Mouse (Mus musculus) cerebellum, adult 2 months (tissue): ENCODE results near the gene Mrnip. TPM values are rescaled to one million over a fixed set of nuclear protein-coding genes. Genes with fewer than 3 reads are reported as not detected.

Experiments
- DNase-seq, 2 experiments: peaks; one replicate each; pipeline ENCODE4 v3.0.0; 2021
- H3K27ac ChIP-seq: fragments of 200-500 bp; 2 replicates; pipeline ENCODE4 v1.5.1; 2012; ENCODE audit warnings: low read length, control low read depth, inconsistent platforms; ENCODE audit not compliant: insufficient read depth
- H3K27me3 ChIP-seq: fragments of 200-500 bp; 2 replicates; pipeline ENCODE4 v1.6.1; 2012; ENCODE audit warnings: inconsistent platforms, mild to moderate bottlenecking, low read length, moderate library complexity; ENCODE audit not compliant: control insufficient read depth, insufficient read depth
- H3K4me1 ChIP-seq: fragments of 200-500 bp; 2 replicates; pipeline ENCODE4 v1.6.1; 2011; ENCODE audit warnings: low read length; ENCODE audit not compliant: control insufficient read depth, insufficient read depth
- H3K4me3 ChIP-seq: fragments of 200-500 bp; replicated peaks from 2 replicates; pipeline ENCODE3; 2011; ENCODE audit warnings: mild to moderate bottlenecking, low read depth, low read length, control low read depth; ENCODE audit not compliant: insufficient read depth
- CTCF ChIP-seq: fragments of 200-500 bp; IDR thresholded peaks from 2 replicates; pipeline ENCODE4 v1.5.1; 2011; ENCODE audit warnings: low read depth, mild to moderate bottlenecking, control low read depth, low read length, moderate library complexity, borderline replicate concordance; ENCODE audit not compliant: insufficient read depth
- POLR2A ChIP-seq: fragments of 200-500 bp; IDR thresholded peaks from 2 replicates; pipeline ENCODE4 v1.6.1; 2011; ENCODE audit warnings: low read length, control low read depth, borderline replicate concordance; ENCODE audit not compliant: insufficient read depth
- WGBS: fragments of 180-500 bp; shearing (Covaris S2); methylation state at CpG from one replicate; pipeline ENCODE4 v1.1.7; 2018; 5-methylcytosine and 5-hydroxymethylcytosine counted together
- polyA plus RNA-seq: library from polyadenylated mRNA; depleted of rRNA; stranded (reverse); fragments of >200 nt; gene quantifications from 2 replicates; pipeline ENCODE4 v1.2.3, GENCODE M21; 2012

Gene Mrnip
- polyA plus RNA-seq, 1 experiment, result 22.5 TPM

DNA sequence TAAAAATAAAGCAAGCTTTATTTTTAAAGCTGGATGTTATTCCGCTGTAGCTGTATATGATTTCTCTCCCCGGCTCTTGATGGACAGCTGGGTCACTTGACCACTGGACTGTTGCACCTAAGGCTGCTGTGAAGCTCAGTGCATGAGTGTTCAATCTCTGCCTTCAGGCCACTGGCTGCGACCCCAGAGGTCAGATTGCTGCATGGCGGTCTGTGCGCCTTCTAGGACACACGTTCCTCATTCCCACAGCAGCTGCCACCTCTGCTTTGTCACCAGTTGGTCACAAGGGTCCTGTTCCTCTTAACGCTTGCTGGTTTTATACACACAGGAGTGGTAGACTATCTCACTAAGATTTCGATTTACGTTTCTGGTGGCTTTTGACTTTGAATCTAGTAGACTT, 20.1 kb upstream of the Mrnip start:
- no peak for DNase-seq
- Histone ChIP-seq H3K4me3 (no peak overlapping the region), H3K4me1 (peaks cover 10% of the 10 kb centered on the region), H3K27ac (no peak overlapping the region), H3K27me3 (no peaks in the 10 kb centered on the region)
- 84% methylated on average over 9 of the region's 9 CpGs for WGBS
- no peak for TF ChIP-seq CTCF
- TF ChIP-seq POLR2A, result no peak

DNA sequence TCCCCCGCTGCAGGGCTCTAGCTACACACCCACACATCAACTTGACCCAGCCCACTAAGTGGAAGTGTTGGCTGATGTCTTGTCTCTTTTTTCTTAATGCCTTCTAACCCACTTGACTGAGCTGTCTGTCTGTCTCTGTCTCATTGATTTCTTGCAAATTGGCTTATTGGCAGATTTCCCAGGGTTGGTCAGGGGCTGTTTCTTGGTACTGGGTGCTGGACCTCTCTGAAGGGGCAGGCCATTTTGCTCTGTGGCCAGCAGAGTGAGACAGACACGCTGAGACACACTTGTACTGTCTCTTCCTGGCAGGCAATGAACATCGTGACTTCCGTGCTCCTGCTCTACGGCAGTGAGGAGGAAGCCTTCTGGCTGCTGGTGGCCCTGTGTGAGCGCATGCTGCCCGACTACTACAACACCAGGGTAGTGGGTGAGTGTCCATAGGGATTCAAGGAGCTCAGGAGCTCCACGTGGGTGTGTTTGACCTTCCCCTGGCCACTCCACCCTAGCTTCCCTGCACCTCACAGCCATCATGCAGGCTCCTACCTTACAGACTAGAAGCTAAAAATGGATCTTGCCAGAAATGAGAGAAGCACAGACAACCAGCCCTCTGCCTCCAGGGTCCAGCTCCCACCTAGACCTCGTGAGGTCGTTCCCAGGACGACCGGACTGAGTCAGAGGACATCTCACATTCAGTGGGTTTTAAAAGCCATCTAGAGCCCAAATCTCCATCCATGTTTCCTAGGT, 19.3 kb upstream of the Mrnip start:
- no peak overlapping the region for H3K4me3 ChIP-seq
- no peaks in the 10 kb centered on the region for H3K27me3 ChIP-seq
- H3K27ac ChIP-seq, result no peak overlapping the region
- TF ChIP-seq POLR2A, result no peak
- TF ChIP-seq CTCF, result no peak
- no peak for DNase-seq
- H3K4me1 ChIP-seq, result peaks cover 10% of the 10 kb centered on the region
- 57% methylated on average over 12 of the region's 12 CpGs for WGBS

DNA sequence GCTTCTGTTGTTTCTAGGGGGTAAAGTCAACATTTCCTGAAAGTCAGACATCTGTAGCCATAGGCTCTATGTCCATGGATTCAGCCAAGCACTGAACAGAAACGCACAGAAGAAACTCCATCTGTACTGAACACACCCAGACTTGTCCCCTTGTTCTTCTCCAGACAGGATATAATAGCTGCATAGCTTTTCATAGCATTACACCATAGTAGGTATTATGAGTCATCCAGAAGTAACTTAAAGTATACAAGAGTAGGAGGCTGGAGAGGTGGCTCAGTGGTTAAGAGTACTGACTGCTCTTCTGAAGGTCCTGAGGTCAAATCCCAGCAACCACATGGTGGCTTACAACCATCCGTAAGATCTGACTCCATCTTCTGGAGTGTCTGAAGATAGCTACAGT, 18.5 kb upstream of the Mrnip start:
- no peak for TF ChIP-seq CTCF
- TF ChIP-seq POLR2A, result no peak
- Histone ChIP-seq H3K27ac (no peak overlapping the region), H3K4me1 (peaks cover 10% of the 10 kb centered on the region), H3K4me3 (no peak overlapping the region), H3K27me3 (no peaks in the 10 kb centered on the region)
- 95% methylated on average over 2 of the region's 2 CpGs for WGBS
- DNase-seq, result no peak

DNA sequence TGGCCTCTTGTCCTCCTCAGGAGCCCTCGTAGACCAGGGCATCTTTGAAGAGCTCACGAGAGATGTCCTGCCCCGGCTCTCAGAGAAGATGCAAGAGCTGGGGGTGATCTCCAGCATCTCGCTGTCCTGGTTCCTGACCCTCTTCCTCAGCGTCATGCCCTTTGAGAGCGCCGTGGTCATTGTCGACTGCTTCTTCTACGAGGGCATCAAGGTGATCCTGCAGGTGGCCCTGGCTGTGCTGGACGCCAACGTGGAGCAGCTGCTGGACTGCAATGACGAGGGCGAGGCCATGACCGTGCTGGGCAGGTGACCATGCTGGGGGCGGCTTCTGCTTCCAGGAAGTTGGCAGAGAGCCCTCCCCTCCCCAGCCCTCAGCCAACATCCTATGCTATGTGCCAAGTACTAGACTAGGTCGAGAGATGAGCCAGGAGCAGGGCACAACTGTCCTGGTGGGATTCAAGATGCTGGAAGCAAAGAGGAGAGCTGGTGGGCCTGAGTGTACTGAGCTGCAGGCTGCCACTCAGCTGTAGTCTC, 17.5 kb upstream of the Mrnip start:
- Histone ChIP-seq H3K27ac (peak overlapping the region; percentile 21; the same call in 1 of the 2 replicates), H3K4me3 (no peak overlapping the region), H3K27me3 (no peaks in the 10 kb centered on the region), H3K4me1 (peaks cover 10% of the 10 kb centered on the region)
- WGBS, result 33% methylated on average over 16 of the region's 16 CpGs
- peak in 1 of 2 experiments; percentile 36 for DNase-seq
- TF ChIP-seq CTCF (no peak), POLR2A (no peak)

DNA sequence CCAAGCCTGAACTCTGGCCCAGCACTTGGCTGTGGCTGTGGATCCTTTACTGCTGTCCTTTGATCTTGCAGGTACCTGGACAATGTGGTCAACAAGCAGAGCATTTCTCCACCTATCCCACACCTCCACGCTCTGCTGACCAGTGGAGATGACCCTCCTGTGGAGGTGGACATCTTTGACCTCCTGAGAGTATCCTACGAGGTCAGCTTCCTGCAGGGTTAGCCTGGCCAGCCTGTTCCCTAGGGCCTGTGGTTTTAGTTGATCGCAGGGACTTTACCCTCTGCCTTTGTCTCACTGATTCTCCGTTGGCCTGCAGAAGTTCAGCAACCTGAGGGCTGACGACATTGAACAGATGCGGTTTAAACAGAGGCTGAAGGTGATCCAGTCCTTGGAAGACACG, 15.9 kb upstream of the Mrnip start:
- Histone ChIP-seq H3K4me1 (peaks cover 10% of the 10 kb centered on the region), H3K27ac (no peak overlapping the region), H3K27me3 (no peaks in the 10 kb centered on the region), H3K4me3 (no peak overlapping the region)
- WGBS, result 92% methylated on average over 7 of the region's 7 CpGs
- DNase-seq, result no peak
- TF ChIP-seq CTCF, result no peak
- TF ChIP-seq POLR2A, result no peak

DNA sequence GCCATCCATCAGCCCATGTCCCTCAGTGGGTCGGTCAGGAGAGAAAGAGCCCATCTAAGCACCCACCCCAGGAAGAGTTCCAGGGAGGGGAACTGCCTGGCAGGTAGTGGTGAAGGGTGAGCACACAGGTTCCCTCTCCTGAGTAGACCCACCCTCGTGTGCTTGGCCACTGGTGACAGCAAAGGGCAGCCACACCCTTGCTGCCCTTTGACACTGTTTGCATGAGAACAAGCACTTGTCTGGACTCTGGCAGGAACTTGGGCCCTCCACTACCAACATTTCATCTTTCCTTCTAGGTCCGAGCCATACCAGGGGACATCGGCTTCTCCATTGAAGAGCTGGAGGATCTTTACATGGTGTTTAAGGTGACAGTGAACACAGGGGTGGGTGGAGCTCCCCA, 14.9 kb upstream of the Mrnip start:
- Histone ChIP-seq H3K4me3 (no peak overlapping the region), H3K27me3 (no peaks in the 10 kb centered on the region), H3K4me1 (peaks cover 10% of the 10 kb centered on the region), H3K27ac (no peak overlapping the region)
- TF ChIP-seq CTCF (no peak), POLR2A (no peak)
- DNase-seq, result no peak
- WGBS, result 81% methylated on average over 4 of the region's 4 CpGs

DNA sequence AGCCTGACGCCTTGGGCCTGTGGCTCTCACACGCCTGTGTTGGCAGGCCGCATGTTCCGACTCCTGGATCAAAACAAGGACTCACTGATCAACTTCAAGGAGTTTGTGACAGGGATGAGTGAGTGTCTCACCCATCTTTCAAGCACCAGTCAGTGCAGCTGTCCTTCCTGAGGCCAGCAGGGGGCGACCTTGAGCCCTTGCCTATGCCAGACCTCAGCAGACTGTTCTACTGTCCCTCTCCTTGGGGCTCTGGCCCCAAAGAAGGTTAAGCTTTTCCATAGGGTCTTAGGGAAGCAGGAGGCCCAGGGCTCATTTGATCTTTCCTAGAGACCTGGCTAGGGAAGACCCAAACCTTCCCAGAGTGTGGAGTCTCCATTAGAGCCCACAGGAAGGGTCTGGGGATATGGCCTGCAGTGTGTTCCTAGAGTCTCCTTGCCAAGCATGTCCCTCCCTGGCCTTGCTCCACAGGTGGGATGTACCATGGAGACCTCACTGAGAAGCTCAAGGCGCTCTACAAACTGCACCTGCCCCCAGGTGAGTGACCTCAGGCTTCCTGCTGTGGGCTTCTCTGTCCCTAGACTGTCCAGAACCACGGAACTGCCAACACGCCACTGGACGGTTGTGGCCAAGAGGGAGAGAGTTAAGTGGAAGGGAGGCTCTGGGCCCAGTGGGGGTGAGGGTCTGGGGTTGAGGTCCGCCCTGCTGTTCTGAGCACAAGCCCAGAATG, 12.5 kb upstream of the Mrnip start:
- Histone ChIP-seq H3K4me1 (peaks cover 7% of the 10 kb centered on the region), H3K27me3 (no peaks in the 10 kb centered on the region), H3K27ac (no peak overlapping the region), H3K4me3 (no peak overlapping the region)
- peak; percentile 88 for TF ChIP-seq CTCF
- no peak for TF ChIP-seq POLR2A
- WGBS, result 64% methylated on average over 10 of the region's 10 CpGs
- DNase-seq, result peak; percentile 47 to 63
